Mouse (Mus musculus) lung, adult 2 months (tissue): ENCODE data around the gene Tsc22d3. TPM values are rescaled to one million over a fixed set of nuclear protein-coding genes. Genes with fewer than 3 reads are reported as not detected.

Experiments
- DNase-seq: peaks from one replicate; pipeline ENCODE4 v3.0.0; 2022
- H3K4me1 ChIP-seq: fragments of 200-500 bp; 2 replicates; pipeline ENCODE4 v1.6.1; 2011; ENCODE audit warnings: low read length; ENCODE audit not compliant: control insufficient read depth, insufficient read depth
- H3K4me3 ChIP-seq: fragments of 200-500 bp; replicated peaks from 2 replicates; pipeline ENCODE3; 2011; ENCODE audit warnings: low read depth, mild to moderate bottlenecking, control low read depth, low read length; ENCODE audit errors: extremely low read depth
- CTCF ChIP-seq: fragments of 200-500 bp; IDR thresholded peaks from 2 replicates; pipeline ENCODE4 v1.5.1; 2011; ENCODE audit warnings: mild to moderate bottlenecking, low read length, control low read depth; ENCODE audit not compliant: insufficient read depth
- POLR2A ChIP-seq: fragments of 200-500 bp; IDR thresholded peaks from 2 replicates; pipeline ENCODE4 v1.6.1; 2011; ENCODE audit warnings: low read depth, mild to moderate bottlenecking, control low read depth, low read length, borderline replicate concordance; ENCODE audit errors: extremely low read depth
- WGBS: fragments of 180-500 bp; shearing (Covaris S2); methylation state at CpG from one replicate; pipeline ENCODE4 v1.1.7; 2018; 5-methylcytosine and 5-hydroxymethylcytosine counted together
- polyA plus RNA-seq: library from polyadenylated mRNA; depleted of rRNA; stranded (reverse); fragments of >200 nt; gene quantifications from 2 replicates; pipeline ENCODE4 v1.2.3, GENCODE M21; 2012

The Tsc22d3 gene
- polyA plus RNA-seq, 1 experiment, result 128 TPM

GRCm38 (mm10) chrX:140567711-140568407 lies 32.6 kb downstream of the Tsc22d3 start:
- no peak overlapping the region for H3K4me3 ChIP-seq
- H3K4me1 ChIP-seq, result peaks cover 10% of the 10 kb centered on the region
- TF ChIP-seq CTCF (no peak), POLR2A (no peak)
- no peak for DNase-seq
- 28% methylated on average over 1 of the region's 1 CpGs for WGBS

GRCm38 (mm10) chrX:140565759-140566158 lies 34.7 kb downstream of the Tsc22d3 start:
- TF ChIP-seq POLR2A (no peak), CTCF (no peak)
- Histone ChIP-seq H3K4me1 (peaks cover 10% of the 10 kb centered on the region), H3K4me3 (no peak overlapping the region)
- no peak for DNase-seq
- WGBS, result 65% methylated on average over 2 of the region's 2 CpGs

GRCm38 (mm10) chrX:140565212-140565611 lies 35.2 kb downstream of the Tsc22d3 start:
- 68% methylated on average over 3 of the region's 3 CpGs for WGBS
- TF ChIP-seq POLR2A (no peak), CTCF (no peak)
- no peak overlapping the region for H3K4me3 ChIP-seq
- DNase-seq, result no peak
- peaks cover 10% of the 10 kb centered on the region for H3K4me1 ChIP-seq

GRCm38 (mm10) chrX:140564777-140565176 lies 35.7 kb downstream of the Tsc22d3 start:
- TF ChIP-seq POLR2A, result no peak
- TF ChIP-seq CTCF, result no peak
- H3K4me3 ChIP-seq, result no peak overlapping the region
- no peak for DNase-seq
- H3K4me1 ChIP-seq, result peaks cover 10% of the 10 kb centered on the region
- WGBS, result 76% methylated on average over 1 of the region's 1 CpGs

GRCm38 (mm10) chrX:140558176-140558844 lies 42.1 kb downstream of the Tsc22d3 start:
- peak; percentile 51 for DNase-seq
- Histone ChIP-seq H3K4me1 (peaks cover 2% of the 10 kb centered on the region; the same call in 1 of the 2 replicates), H3K4me3 (no peak overlapping the region)
- WGBS, result 50% methylated on average over 6 of the region's 6 CpGs
- TF ChIP-seq POLR2A (no peak), CTCF (no peak)

- no peak for DNase-seq
- TF ChIP-seq CTCF (no peak), POLR2A (no peak)
- H3K4me1 ChIP-seq, result peaks cover 2% of the 10 kb centered on the region; the same call in 1 of the 2 replicates
- H3K4me3 ChIP-seq, result no peak overlapping the region
- 63% methylated on average over 2 of the region's 2 CpGs for WGBS
Measured at GRCm38 (mm10) chrX:140555965-140556364, 44.5 kb downstream of the Tsc22d3 start.

GRCm38 (mm10) chrX:140555423-140555822 lies 45.0 kb downstream of the Tsc22d3 start:
- no peak for DNase-seq
- no peak for TF ChIP-seq CTCF
- TF ChIP-seq POLR2A, result no peak
- Histone ChIP-seq H3K4me3 (no peak overlapping the region), H3K4me1 (peaks cover 2% of the 10 kb centered on the region; the same call in 1 of the 2 replicates)
- WGBS, result 56% methylated on average over 3 of the region's 3 CpGs

- 62% methylated on average over 7 of the region's 7 CpGs for WGBS
- TF ChIP-seq POLR2A (no peak), CTCF (no peak)
- H3K4me1 ChIP-seq, result peaks cover 10% of the 10 kb centered on the region
- DNase-seq, result no peak
- H3K4me3 ChIP-seq, result no peak overlapping the region
Measured at GRCm38 (mm10) chrX:140547660-140548419, 52.6 kb downstream of the Tsc22d3 start.

- TF ChIP-seq POLR2A, result no peak
- TF ChIP-seq CTCF, result peak; percentile 17; the same call in 1 of the 2 replicates
- Histone ChIP-seq H3K4me1 (peaks cover 13% of the 10 kb centered on the region), H3K4me3 (no peak overlapping the region)
- WGBS, result 47% methylated on average over 3 of the region's 3 CpGs
- no peak for DNase-seq
Measured at GRCm38 (mm10) chrX:140544737-140545136, 55.7 kb downstream of the Tsc22d3 start.
